In the genomic region with DNA sequence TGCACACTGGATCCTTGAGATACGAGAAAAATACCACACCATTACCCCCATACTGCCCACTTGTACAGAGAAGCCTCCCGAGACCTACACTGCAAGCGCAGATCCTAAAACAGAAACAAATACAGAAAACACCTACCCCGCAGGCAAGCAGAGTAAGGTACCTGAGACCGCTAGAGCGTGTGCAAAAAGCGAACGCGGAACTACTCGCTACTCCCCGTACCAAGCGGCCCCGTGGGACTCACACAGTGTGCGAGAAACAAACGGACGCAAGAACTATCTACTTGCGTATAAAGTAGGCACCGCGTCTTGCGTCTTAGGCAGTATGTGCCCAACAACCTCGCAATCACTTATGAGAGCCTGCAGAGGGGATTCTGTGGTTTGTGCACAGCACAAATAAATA, we compare ENCODE assay signal across 7 mouse cellular contexts. TPM values are rescaled to one million over a fixed set of nuclear protein-coding genes. Genes with fewer than 3 reads are reported as not detected.
DNase-seq lines count a peak whose midpoint lies in the region; ATAC-seq and TF ChIP-seq lines count a peak whose summit lies in the region.

No protein-coding gene starts in this region.

- H3K36me3 ChIP-seq in forebrain, embryonic 12.5 days (replicated peaks): no peaks in the 10 kb centered on the region
- H3K36me3 ChIP-seq in liver, embryonic 14.5 days (replicated peaks; ENCODE audit: control insufficient read depth, insufficient read depth, low read depth): no peaks in the 10 kb centered on the region

- WGBS in forebrain, embryonic 12.5 days: 2% methylated on average over 21 of the region's 21 CpGs
- 8% methylated on average over 21 of the region's 21 CpGs for WGBS in liver, embryonic 14.5 days (ENCODE audit: insufficient replicate concordance)

- peaks cover 76% of the 10 kb centered on the region for H3K27me3 ChIP-seq in forebrain, embryonic 12.5 days
- H3K27me3 ChIP-seq in liver, embryonic 14.5 days (ENCODE audit: control insufficient read depth, insufficient read depth, low read length): peaks cover 63% of the 10 kb centered on the region

- peak overlapping the region; percentile 22 for H3K4me3 ChIP-seq in forebrain, embryonic 12.5 days (replicated peaks)
- no peak overlapping the region for H3K4me3 ChIP-seq in liver, embryonic 14.5 days (ENCODE audit: insufficient read depth in 1 of 2, low read depth in 2 of 2, low read length in 2 of 2)

- peak; percentile 38 for DNase-seq in thymus, postnatal 4 days
- DNase-seq in thymus, postnatal 10 days (ENCODE audit: low spot score in 2 of 2): no peak
- DNase-seq in liver, embryonic 14.5 days (ENCODE audit: low read depth in 3 of 3, low spot score in 3 of 3): no peak
- no peak for DNase-seq in Muller cell, postnatal 12 days (ENCODE audit: inconsistent ontology term)
- DNase-seq in thymus, postnatal 0 days (ENCODE audit: low spot score): no peak
- DNase-seq in urinary bladder, postnatal 25 days (ENCODE audit: low spot score): no peak

- no peak for TF ChIP-seq EP300 in liver, embryonic 14.5 days (IDR thresholded peaks at IDR 0.05; ENCODE audit: low read depth)

- no peak overlapping the region for H3K27ac ChIP-seq in forebrain, embryonic 12.5 days
- no peak overlapping the region for H3K27ac ChIP-seq in liver, embryonic 14.5 days

- no peak for ATAC-seq in forebrain, embryonic 12.5 days (ENCODE audit: low FRiP score)
- ATAC-seq in liver, embryonic 14.5 days (ENCODE audit: insufficient read depth): no peak

- H3K4me1 ChIP-seq in forebrain, embryonic 12.5 days: peaks cover 39% of the 10 kb centered on the region
- peaks cover 0 to 2% of the 10 kb centered on the region in 2 experiments; a peak in 2 of 4 replicates for H3K4me1 ChIP-seq in liver, embryonic 14.5 days (replicated peaks; ENCODE audit: control insufficient read depth in 2 of 2, insufficient read depth in 2 of 2, low read length in 1 of 2)

- H3K9me3 ChIP-seq in forebrain, embryonic 12.5 days: no peaks in the 10 kb centered on the region
- no peaks in the 10 kb centered on the region for H3K9me3 ChIP-seq in liver, embryonic 14.5 days (ENCODE audit: control insufficient read depth, low read length)

- peak overlapping the region; percentile 33 for H3K9ac ChIP-seq in forebrain, embryonic 12.5 days
- no peak overlapping the region for H3K9ac ChIP-seq in liver, embryonic 14.5 days (replicated peaks)

- peak overlapping the region; percentile 84 for H3K4me2 ChIP-seq in forebrain, embryonic 12.5 days
- H3K4me2 ChIP-seq in liver, embryonic 14.5 days (ENCODE audit: low read depth): peak overlapping the region; percentile 36

- no peak for TF ChIP-seq CTCF in liver, embryonic 14.5 days (IDR thresholded peaks at IDR 0.05; ENCODE audit: low read depth)

RNA-seq across cellular contexts. Expression of a gene that starts 2.3 kb away (rescaled TPM):
- 22.3 and 28.6 TPM in 2 replicates for polyA plus RNA-seq in forebrain, embryonic 12.5 days (2016; fragmentation: Nextera tagmentation; extraction: Ambion mirVana)
- 0.73 and 0.74 TPM in 2 replicates for polyA plus RNA-seq in liver, embryonic 14.5 days (2012; rRNA removed)
- polyA plus RNA-seq in liver, embryonic 14.5 days (2014; fragmentation: Nextera tagmentation; extraction: Ambion mirVana): 0.94 and 1.5 TPM in 2 replicates
- polyA plus RNA-seq in thymus, postnatal 0 days (2015; fragmentation: Nextera tagmentation; extraction: Ambion mirVana): 1.5 and 1.9 TPM in 2 replicates

RNA-seq across cellular contexts. Expression of a gene that starts 38.6 kb away (rescaled TPM):
- 11.2 and 12.3 TPM in 2 replicates for polyA plus RNA-seq in forebrain, embryonic 12.5 days (2016; fragmentation: Nextera tagmentation; extraction: Ambion mirVana)
- polyA plus RNA-seq in liver, embryonic 14.5 days (2012; rRNA removed): 26.9 and 27.9 TPM in 2 replicates
- polyA plus RNA-seq in liver, embryonic 14.5 days (2014; fragmentation: Nextera tagmentation; extraction: Ambion mirVana): 20.8 and 22.7 TPM in 2 replicates
- 28.4 and 32.8 TPM in 2 replicates for polyA plus RNA-seq in thymus, postnatal 0 days (2015; fragmentation: Nextera tagmentation; extraction: Ambion mirVana)

RNA-seq across cellular contexts. Expression of a gene that starts 39.4 kb away (rescaled TPM):
- polyA plus RNA-seq in forebrain, embryonic 12.5 days (2016; fragmentation: Nextera tagmentation; extraction: Ambion mirVana): 2.7 TPM in 2 replicates
- polyA plus RNA-seq in liver, embryonic 14.5 days (2012; rRNA removed): 4.6 and 4.9 TPM in 2 replicates
- 2.1 TPM in 2 replicates for polyA plus RNA-seq in liver, embryonic 14.5 days (2014; fragmentation: Nextera tagmentation; extraction: Ambion mirVana)
- 2.7 and 3.1 TPM in 2 replicates for polyA plus RNA-seq in thymus, postnatal 0 days (2015; fragmentation: Nextera tagmentation; extraction: Ambion mirVana)

RNA-seq across cellular contexts. Expression of a gene that starts 55.8 kb away (rescaled TPM):
- polyA plus RNA-seq in forebrain, embryonic 12.5 days (2016; fragmentation: Nextera tagmentation; extraction: Ambion mirVana): 15.9 and 17.5 TPM in 2 replicates
- 48.6 and 55.6 TPM in 2 replicates for polyA plus RNA-seq in liver, embryonic 14.5 days (2012; rRNA removed)
- polyA plus RNA-seq in liver, embryonic 14.5 days (2014; fragmentation: Nextera tagmentation; extraction: Ambion mirVana): 8.4 and 8.9 TPM in 2 replicates
- 16.7 and 17.5 TPM in 2 replicates for polyA plus RNA-seq in thymus, postnatal 0 days (2015; fragmentation: Nextera tagmentation; extraction: Ambion mirVana)
